Mouse (Mus musculus) brain, adult 2 months (tissue): ENCODE data around the gene Cldn13.

Experiments used
- DNase-seq: peaks from one replicate; pipeline ENCODE4 v3.0.0; 2011; ENCODE audit warnings: low read depth, low spot score

The Cldn13 gene

DNA sequence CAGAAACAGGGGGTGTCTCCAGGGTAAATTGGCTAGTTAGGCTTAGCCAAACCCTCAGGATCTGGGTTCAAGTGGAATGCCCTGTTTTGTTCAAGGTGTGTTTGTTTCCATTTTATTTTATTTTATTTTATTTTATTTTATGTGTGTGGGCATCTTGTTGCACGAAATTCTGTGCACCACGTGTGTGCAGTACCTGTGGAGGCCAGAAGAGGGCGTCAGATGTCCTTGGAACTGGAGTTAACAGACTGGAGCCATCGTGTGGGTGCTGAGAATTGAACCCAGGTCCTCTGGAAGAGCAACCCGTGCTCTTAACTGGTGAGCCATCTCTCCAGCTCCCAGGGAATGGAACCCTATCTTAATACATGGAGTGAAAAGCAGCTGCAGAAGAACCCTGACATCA, 22.6 kb downstream of the Cldn13 start:
- no peak for DNase-seq

- DNase-seq: no peak
Observed at GRCm38 (mm10) chr5:134891552-134891951, 23.8 kb downstream of the Cldn13 start.

DNA sequence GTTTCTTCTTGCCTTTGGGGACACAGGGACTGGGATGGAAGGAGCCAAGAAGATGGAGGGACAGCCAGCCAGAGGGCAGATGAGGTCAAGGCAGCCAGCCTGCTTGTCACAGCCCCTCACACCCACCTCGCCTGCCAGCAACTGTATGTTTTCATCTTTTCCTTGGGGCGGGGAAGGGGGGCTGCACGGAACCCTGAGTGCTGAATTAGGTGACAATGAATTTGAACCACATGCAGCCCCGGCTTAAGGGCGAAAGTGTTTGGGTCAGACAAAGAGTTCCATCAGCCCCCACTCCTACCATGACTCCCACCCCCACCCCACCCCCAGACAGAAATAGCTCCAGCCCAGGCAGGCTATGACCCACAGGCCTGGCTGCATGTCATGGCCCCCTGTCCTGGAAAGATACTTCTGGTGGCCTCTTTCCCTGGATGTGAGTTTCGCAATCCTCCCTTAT, 24.7 kb downstream of the Cldn13 start:
- DNase-seq: no peak

DNA sequence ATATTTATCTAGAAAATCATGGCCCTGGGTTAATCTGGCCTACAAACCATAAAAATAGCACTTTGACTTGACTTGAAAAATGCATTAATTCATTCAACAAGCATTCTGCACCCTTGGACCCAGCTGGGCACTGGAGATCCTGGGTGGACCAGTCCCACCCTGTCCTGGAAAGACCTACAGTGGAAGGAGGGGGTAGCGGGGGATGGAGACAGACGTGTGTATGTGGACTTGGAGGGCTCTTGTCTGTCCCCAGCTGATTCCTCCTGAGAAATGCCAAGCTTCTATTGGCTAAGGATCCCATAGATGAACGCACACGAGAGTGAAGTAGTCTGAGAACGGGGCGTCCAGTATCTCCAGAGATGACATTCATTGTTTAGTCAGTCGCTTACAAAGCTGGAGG, 26.8 kb downstream of the Cldn13 start:
- DNase-seq: no peak

- DNase-seq: no peak
Observed at GRCm38 (mm10) chr5:134887447-134888335, 27.6 kb downstream of the Cldn13 start.

DNA sequence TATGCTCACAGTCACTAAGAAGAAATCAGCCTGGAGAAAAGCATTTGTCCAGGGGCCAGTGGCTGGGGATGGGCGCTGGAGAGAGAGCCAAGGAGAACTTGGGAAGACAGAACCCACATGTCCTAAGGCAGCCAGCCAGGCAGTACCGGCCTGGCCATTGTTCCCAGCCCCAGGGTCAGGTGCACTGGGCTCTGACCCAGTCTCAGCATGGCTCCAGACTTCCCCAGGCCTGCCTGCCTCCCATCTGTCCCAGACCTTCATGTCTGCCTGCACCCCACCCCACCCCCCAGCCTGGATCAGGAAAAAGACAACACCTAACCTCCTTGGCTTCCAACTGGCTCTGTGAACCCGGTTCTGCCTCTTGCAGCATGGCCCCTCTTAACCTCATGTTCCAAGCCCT, 32.2 kb downstream of the Cldn13 start:
- peak; percentile 88 for DNase-seq

DNA sequence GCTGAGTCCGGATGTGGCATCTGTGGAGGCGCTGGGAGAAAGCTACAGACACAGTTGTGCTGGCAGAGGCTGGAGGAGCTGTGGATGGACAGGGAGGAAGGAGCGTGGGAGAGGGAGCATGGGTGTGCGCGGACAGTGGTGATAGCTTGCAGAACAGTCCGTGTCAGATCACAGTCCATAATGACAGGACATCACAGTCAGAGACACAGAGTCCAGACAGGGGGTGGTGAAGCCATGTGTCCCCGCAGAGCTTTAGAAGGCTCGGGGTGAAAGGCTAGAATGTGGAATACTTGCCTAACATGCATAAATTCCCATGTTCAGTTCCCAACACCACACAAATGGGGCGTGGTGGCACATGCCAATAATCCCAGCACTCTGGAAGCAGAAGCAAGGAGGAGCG, 38.5 kb downstream of the Cldn13 start:
- no peak for DNase-seq

- DNase-seq: no peak
Observed at GRCm38 (mm10) chr5:134875245-134875644, 40.1 kb downstream of the Cldn13 start.

DNA sequence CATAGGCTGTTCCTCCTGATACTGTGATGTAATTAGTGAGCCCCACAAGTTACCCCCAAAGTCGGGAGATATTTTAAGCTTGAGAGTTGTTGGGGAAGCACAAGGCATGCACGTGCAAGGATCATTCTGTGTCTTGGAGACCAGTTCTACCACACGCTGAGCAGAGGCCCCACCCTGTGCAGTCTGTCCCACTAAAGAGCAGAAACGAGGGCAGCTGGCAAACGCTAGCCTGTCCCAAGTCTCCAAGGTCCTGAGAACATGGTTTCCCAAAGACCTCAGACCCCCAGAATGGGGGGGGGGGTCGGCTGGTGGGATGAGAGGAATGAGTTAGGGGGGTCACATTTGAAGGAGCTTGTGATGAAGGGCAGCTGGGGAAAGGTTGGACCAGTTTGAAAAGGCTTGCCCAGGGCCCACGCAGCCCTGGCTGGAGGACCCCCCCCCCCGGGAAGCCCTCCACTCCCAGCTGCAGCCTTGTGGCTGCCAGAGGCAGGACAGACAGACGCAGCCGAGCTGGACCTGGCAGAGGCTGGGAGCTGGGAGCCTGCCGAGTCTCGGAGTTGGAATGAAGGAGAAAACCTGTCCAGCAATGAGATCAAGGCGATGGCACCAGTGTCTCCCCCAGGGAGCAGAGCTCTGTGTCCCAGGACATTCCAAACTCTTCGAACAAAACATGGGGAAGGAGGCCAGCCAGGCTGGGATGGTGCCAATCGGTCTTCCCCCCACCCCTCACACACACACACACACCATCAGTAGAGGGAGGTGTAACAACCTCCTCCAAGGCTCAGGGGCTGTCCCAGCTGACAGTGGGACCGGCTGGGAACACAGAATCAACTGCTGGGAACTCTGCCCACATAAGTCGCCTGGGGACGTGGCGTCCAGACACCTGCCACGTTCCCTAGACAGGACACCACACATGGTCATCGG, 41.1 kb downstream of the Cldn13 start:
- DNase-seq: peak; percentile 8

DNA sequence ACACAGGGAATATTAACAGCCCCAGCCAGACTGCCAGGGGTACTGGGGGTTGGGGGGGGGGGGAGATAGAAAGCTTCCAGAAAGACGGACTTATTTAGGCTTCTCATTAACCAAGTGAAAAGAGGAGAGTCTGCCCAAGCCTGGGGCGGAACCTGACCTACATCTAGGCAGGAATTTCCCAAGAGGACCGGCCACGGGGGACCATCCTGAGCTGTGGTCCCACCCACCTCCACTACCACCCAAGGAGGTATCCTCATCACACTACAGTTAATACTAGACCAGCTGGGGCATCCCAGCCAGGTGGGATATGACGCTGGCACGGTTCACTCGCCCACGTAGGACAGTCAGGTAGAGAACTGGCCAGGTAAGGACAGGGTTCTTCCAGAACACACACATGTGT, 42.3 kb downstream of the Cldn13 start:
- no peak for DNase-seq

DNA sequence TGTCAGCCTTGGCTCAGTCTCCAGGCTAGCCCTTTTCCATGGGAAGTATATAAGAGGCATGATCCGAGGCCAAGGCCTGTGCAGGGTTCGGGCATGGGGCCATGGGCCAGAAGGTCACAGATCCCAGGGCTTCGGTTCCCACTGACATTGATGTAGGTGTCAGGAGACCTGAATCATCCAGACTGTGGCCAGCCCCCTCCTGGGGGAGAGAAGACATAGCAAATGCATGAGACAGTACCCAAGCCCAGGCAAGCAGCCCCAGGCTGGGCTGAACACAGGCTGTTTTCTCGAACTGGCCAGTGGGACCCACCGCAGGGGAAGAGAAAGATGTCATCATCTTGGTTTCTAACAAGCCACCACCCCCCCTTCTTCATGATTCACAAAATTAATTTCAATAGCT, 42.7 kb downstream of the Cldn13 start:
- no peak for DNase-seq

GRCm38 (mm10) chr5:134868506-134868905, 46.8 kb downstream of the Cldn13 start:
- no peak for DNase-seq

GRCm38 (mm10) chr5:134867320-134868144, 47.8 kb downstream of the Cldn13 start:
- DNase-seq: peak; percentile 8

DNA sequence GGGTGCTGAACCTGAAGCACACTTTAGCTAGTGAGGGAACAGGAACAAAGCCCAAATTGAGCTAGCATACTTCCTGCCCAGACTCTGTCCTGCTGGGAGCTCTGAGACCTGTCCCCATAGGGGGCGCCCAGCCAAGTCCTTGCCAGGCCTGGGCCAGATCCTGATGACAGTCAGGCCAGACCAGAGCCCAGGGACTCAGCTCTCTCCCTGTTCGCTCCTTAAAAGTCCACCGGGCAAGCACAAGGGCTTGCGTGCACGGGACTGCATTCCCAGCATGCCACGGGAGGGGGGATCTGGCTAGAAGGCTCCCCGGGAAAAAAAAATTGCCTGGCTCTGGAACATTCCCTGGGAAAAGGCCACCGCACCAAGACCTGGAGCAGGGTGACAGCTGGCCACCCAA, 50.2 kb downstream of the Cldn13 start:
- no peak for DNase-seq
